Mouse (Mus musculus): ENCODE data around the gene Apopt1. TPM values are rescaled to one million over a fixed set of nuclear protein-coding genes. Genes with fewer than 3 reads are reported as not detected.

The Apopt1 gene
- polyA plus RNA-seq, 1 experiment from 2014 or later, result 69.6 TPM

- Histone ChIP-seq H3K36me3 (ENCODE audit: control insufficient read depth, insufficient read depth, low read length) (no peaks in the 10 kb centered on the region), H3K27me3 (ENCODE audit: control insufficient read depth, insufficient read depth, low read length) (no peaks in the 10 kb centered on the region), H3K4me1 (ENCODE audit: control insufficient read depth, insufficient read depth, low read length) (peaks cover 20% of the 10 kb centered on the region), H3K4me3 (ENCODE audit: low read depth, low read length) (peak within 1 kb of the TSS; percentile 79), H3K9me3 (ENCODE audit: control insufficient read depth, low read length) (no peaks in the 10 kb centered on the region), H3K4me2 (ENCODE audit: low read depth, low read length) (peak within 1 kb of the TSS; percentile 97), H3K9ac (replicated peaks; ENCODE audit: low read depth, low read length) (peak within 1 kb of the TSS; percentile 68), H3K27ac (ENCODE audit: low read depth, low read length) (peak within 1 kb of the TSS; percentile 97)
- ATAC-seq (ENCODE audit: low read depth), result peak; percentile 91
- WGBS, result under 1% methylated on average over 51 of the region's 51 CpGs
Observed at GRCm38 (mm10) chr12:111677882-111678669, 35.0 kb upstream of the Apopt1 start, which contains the start of gene Trmt61a. Trmt61a (plus strand) TSS chr12:111678105.

DNA sequence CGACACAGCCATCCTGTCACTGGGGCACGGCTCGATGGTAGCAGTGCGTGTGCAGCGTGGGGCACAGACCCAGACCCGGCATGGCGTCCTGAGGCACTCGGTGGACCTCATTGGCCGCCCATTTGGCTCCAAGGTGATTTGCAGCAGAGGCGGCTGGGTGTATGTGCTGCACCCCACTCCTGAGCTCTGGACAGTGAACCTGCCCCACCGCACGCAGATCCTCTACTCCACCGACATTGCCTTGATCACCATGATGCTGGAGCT is 34.5 kb upstream of the Apopt1 start:
- H3K4me2 ChIP-seq (ENCODE audit: low read depth, low read length), result peak overlapping the region; percentile 97
- H3K27ac ChIP-seq (ENCODE audit: low read depth, low read length), result no peak overlapping the region
- no peaks in the 10 kb centered on the region for H3K36me3 ChIP-seq (ENCODE audit: control insufficient read depth, insufficient read depth, low read length)
- H3K27me3 ChIP-seq (ENCODE audit: control insufficient read depth, insufficient read depth, low read length), result no peaks in the 10 kb centered on the region
- peaks cover 20% of the 10 kb centered on the region for H3K4me1 ChIP-seq (ENCODE audit: control insufficient read depth, insufficient read depth, low read length)
- ATAC-seq (ENCODE audit: low read depth), result no peak
- peak overlapping the region; percentile 68 for H3K9ac ChIP-seq (replicated peaks; ENCODE audit: low read depth, low read length)
- H3K4me3 ChIP-seq (ENCODE audit: low read depth, low read length), result peak overlapping the region; percentile 79
- no peaks in the 10 kb centered on the region for H3K9me3 ChIP-seq (ENCODE audit: control insufficient read depth, low read length)
- 6% methylated on average over 13 of the region's 13 CpGs for WGBS

DNA sequence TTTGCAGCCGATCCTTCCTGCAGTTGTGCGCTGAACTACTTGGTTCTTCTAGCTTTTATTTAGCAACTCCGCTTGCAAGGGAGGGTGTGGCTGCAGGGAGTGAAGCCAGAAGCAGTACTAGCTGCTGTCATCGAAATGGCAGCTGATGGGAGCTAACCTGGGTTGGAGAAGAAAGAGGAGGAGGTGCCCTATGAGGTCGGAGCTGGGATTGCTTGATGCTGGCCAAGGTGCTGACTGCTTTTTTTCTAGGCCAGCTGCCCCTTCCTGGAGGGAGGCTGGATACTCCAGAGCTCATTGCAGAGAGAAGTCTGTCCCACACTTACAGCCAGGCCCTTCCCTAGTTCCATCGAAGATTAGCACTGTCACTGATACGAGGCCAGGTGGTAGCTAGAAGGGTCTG is 34.1 kb upstream of the Apopt1 start:
- Histone ChIP-seq H3K27me3 (ENCODE audit: control insufficient read depth, insufficient read depth, low read length) (no peaks in the 10 kb centered on the region), H3K4me1 (ENCODE audit: control insufficient read depth, insufficient read depth, low read length) (peaks cover 20% of the 10 kb centered on the region), H3K4me2 (ENCODE audit: low read depth, low read length) (peak overlapping the region; percentile 97), H3K36me3 (ENCODE audit: control insufficient read depth, insufficient read depth, low read length) (no peaks in the 10 kb centered on the region), H3K27ac (ENCODE audit: low read depth, low read length) (no peak overlapping the region), H3K9me3 (ENCODE audit: control insufficient read depth, low read length) (no peaks in the 10 kb centered on the region), H3K4me3 (ENCODE audit: low read depth, low read length) (peak overlapping the region; percentile 79; the same call in 1 of the 2 replicates), H3K9ac (replicated peaks; ENCODE audit: low read depth, low read length) (no peak overlapping the region)
- 52% methylated on average over 7 of the region's 7 CpGs for WGBS
- ATAC-seq (ENCODE audit: low read depth), result no peak

GRCm38 (mm10) chr12:111680661-111681060 is 32.4 kb upstream of the Apopt1 start:
- no peak overlapping the region for H3K27ac ChIP-seq (ENCODE audit: low read depth, low read length)
- H3K36me3 ChIP-seq (ENCODE audit: control insufficient read depth, insufficient read depth, low read length), result no peaks in the 10 kb centered on the region
- H3K4me2 ChIP-seq (ENCODE audit: low read depth, low read length), result no peak overlapping the region
- no peak overlapping the region for H3K9ac ChIP-seq (replicated peaks; ENCODE audit: low read depth, low read length)
- peaks cover 20% of the 10 kb centered on the region for H3K4me1 ChIP-seq (ENCODE audit: control insufficient read depth, insufficient read depth, low read length)
- no peaks in the 10 kb centered on the region for H3K27me3 ChIP-seq (ENCODE audit: control insufficient read depth, insufficient read depth, low read length)
- no peaks in the 10 kb centered on the region for H3K9me3 ChIP-seq (ENCODE audit: control insufficient read depth, low read length)
- ATAC-seq (ENCODE audit: low read depth), result no peak
- H3K4me3 ChIP-seq (ENCODE audit: low read depth, low read length), result no peak overlapping the region
- 96% methylated on average over 13 of the region's 13 CpGs for WGBS

GRCm38 (mm10) chr12:111681305-111681704 is 31.8 kb upstream of the Apopt1 start:
- no peak for ATAC-seq (ENCODE audit: low read depth)
- WGBS, result 88% methylated on average over 8 of the region's 8 CpGs

DNA sequence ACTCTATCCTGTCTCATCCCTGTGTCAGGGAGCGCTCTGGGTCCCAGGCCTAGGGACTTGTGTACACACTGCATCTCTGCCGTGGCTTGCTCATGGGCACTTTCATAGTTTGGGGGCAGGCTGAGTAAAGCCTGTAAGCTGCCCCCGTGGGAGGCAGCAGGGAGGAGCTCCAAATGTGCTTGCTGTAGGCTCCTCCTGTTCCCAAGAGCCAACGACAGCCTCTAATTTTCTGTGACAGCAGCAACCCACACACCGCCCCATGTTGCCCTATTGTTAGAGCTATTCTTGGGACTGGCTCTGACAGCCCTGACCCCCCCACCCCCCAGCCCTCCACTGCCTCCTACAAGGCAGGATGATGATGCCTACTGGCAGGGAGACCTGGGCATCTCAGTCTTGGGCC is 31.1 kb upstream of the Apopt1 start:
- H3K27me3 ChIP-seq (ENCODE audit: control insufficient read depth, insufficient read depth, low read length), result no peaks in the 10 kb centered on the region
- H3K9ac ChIP-seq (replicated peaks; ENCODE audit: low read depth, low read length), result no peak overlapping the region
- H3K4me1 ChIP-seq (ENCODE audit: control insufficient read depth, insufficient read depth, low read length), result peaks cover 16% of the 10 kb centered on the region
- WGBS, result 83% methylated on average over 5 of the region's 5 CpGs
- no peaks in the 10 kb centered on the region for H3K36me3 ChIP-seq (ENCODE audit: control insufficient read depth, insufficient read depth, low read length)
- no peak overlapping the region for H3K27ac ChIP-seq (ENCODE audit: low read depth, low read length)
- H3K9me3 ChIP-seq (ENCODE audit: control insufficient read depth, low read length), result no peaks in the 10 kb centered on the region
- no peak overlapping the region for H3K4me2 ChIP-seq (ENCODE audit: low read depth, low read length)
- H3K4me3 ChIP-seq (ENCODE audit: low read depth, low read length), result no peak overlapping the region
- no peak for ATAC-seq (ENCODE audit: low read depth)

More at GRCm38 (mm10) chr12:111681305-111681704, 31.8 kb upstream of the Apopt1 start:
- Histone ChIP-seq H3K27me3 (ENCODE audit: control insufficient read depth, insufficient read depth, low read length) (no peaks in the 10 kb centered on the region), H3K4me2 (ENCODE audit: low read depth, low read length) (no peak overlapping the region), H3K4me1 (ENCODE audit: control insufficient read depth, insufficient read depth, low read length) (peaks cover 20% of the 10 kb centered on the region), H3K36me3 (ENCODE audit: control insufficient read depth, insufficient read depth, low read length) (no peaks in the 10 kb centered on the region), H3K27ac (ENCODE audit: low read depth, low read length) (no peak overlapping the region), H3K9ac (replicated peaks; ENCODE audit: low read depth, low read length) (no peak overlapping the region), H3K9me3 (ENCODE audit: control insufficient read depth, low read length) (no peaks in the 10 kb centered on the region), H3K4me3 (ENCODE audit: low read depth, low read length) (no peak overlapping the region)

GRCm38 (mm10) chr12:111682806-111683205 is 30.3 kb upstream of the Apopt1 start:
- Histone ChIP-seq H3K27me3 (ENCODE audit: control insufficient read depth, insufficient read depth, low read length) (no peaks in the 10 kb centered on the region), H3K4me2 (ENCODE audit: low read depth, low read length) (no peak overlapping the region), H3K27ac (ENCODE audit: low read depth, low read length) (no peak overlapping the region), H3K9me3 (ENCODE audit: control insufficient read depth, low read length) (no peaks in the 10 kb centered on the region), H3K9ac (replicated peaks; ENCODE audit: low read depth, low read length) (no peak overlapping the region), H3K36me3 (ENCODE audit: control insufficient read depth, insufficient read depth, low read length) (no peaks in the 10 kb centered on the region), H3K4me3 (ENCODE audit: low read depth, low read length) (no peak overlapping the region), H3K4me1 (ENCODE audit: control insufficient read depth, insufficient read depth, low read length) (peaks cover 16% of the 10 kb centered on the region)
- no peak for ATAC-seq (ENCODE audit: low read depth)
- WGBS, result 72% methylated on average over 5 of the region's 5 CpGs

DNA sequence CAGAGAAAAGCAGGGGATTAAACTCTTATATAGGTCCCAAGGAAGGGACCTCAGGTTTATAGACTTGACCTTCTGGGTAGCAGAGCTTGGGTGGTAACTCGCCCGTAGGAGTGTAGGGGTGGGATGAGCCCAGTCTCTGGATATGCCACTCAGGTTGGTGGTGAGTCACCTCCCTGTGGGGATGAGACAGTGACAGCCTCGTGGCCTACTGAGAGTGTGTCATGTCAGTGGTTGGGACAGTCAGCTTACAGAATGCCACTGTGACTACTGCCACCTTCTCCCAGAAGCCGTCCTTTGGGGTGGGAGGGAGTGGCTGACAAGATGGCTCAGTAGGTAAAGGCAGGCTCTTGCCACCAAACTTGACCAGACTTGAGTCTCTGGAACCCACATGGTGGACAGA is 26.7 kb upstream of the Apopt1 start:
- Histone ChIP-seq H3K4me1 (ENCODE audit: control insufficient read depth, insufficient read depth, low read length) (peaks cover 11% of the 10 kb centered on the region), H3K27me3 (ENCODE audit: control insufficient read depth, insufficient read depth, low read length) (no peaks in the 10 kb centered on the region), H3K36me3 (ENCODE audit: control insufficient read depth, insufficient read depth, low read length) (no peaks in the 10 kb centered on the region), H3K4me3 (ENCODE audit: low read depth, low read length) (no peak overlapping the region), H3K9ac (replicated peaks; ENCODE audit: low read depth, low read length) (no peak overlapping the region), H3K4me2 (ENCODE audit: low read depth, low read length) (no peak overlapping the region), H3K9me3 (ENCODE audit: control insufficient read depth, low read length) (no peaks in the 10 kb centered on the region), H3K27ac (ENCODE audit: low read depth, low read length) (peak overlapping the region; percentile 82)
- 89% methylated on average over 4 of the region's 4 CpGs for WGBS
- no peak for ATAC-seq (ENCODE audit: low read depth)

DNA sequence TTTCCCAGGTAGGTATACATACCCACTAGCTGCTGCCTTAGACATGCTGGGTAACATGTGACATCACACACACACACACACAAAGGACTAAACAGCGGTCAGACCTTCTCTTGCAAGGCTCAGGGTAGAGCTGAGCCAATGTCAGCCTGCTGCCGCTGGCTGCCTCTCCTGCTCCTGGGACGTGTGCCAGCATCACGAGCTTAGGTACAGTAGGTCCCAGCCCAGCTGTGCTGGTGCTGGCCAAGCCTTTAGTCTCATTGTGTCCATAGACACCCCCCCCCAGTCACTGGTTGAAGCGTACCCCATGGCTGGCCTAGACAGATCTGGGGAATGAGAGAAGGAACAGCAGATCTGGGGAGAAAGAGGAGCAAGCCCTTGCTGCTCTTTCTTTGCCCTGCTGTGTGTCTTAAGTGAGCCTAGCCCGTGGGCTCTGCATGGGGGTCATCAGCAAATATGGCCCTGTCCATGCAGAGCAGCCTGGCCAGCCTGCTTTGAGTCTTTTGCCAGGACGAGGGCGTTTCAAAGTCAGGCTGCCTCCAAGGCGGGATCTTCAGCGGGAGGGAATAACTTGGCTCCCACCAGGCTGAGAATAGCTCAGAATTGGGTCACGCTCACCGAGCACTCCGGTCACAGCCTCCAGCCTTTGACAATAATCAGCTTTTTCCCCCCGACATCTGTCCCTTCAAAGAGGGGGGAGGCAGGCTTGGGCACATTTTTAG is 25.6 kb upstream of the Apopt1 start:
- Histone ChIP-seq H3K4me3 (ENCODE audit: low read depth, low read length) (no peak overlapping the region), H3K27me3 (ENCODE audit: control insufficient read depth, insufficient read depth, low read length) (no peaks in the 10 kb centered on the region), H3K27ac (ENCODE audit: low read depth, low read length) (peak overlapping the region; percentile 82), H3K9ac (replicated peaks; ENCODE audit: low read depth, low read length) (no peak overlapping the region), H3K4me1 (ENCODE audit: control insufficient read depth, insufficient read depth, low read length) (peaks cover 17% of the 10 kb centered on the region), H3K36me3 (ENCODE audit: control insufficient read depth, insufficient read depth, low read length) (no peaks in the 10 kb centered on the region), H3K9me3 (ENCODE audit: control insufficient read depth, low read length) (no peaks in the 10 kb centered on the region), H3K4me2 (ENCODE audit: low read depth, low read length) (no peak overlapping the region)
- ATAC-seq (ENCODE audit: low read depth), result peak; percentile 55; the same call in 1 of the 2 replicates
- 19% methylated on average over 14 of the region's 14 CpGs for whole genome bisulfite sequencing
